Mouse (Mus musculus) lung, embryonic 15.5 days (tissue): ENCODE data around the gene Nfyc. TPM values are rescaled to one million over a fixed set of nuclear protein-coding genes. Genes with fewer than 3 reads are reported as not detected.

Source experiments
- ATAC-seq: fragments of 200-750 bp; cut with Nextera tagmentation; 2 replicates; pipeline ENCODE4 v1.8.0; 2017; ENCODE audit warnings: moderate number of reproducible peaks, borderline replicate concordance; ENCODE audit not compliant: low FRiP score, low TSS enrichment; ENCODE audit errors: extremely low read depth
- H3K27ac ChIP-seq: fragments of 300-500 bp; sonication (generic); 2 replicates; pipeline ENCODE4 v1.5.1; 2015; ENCODE audit warnings: moderate library complexity, mild to moderate bottlenecking, inconsistent platforms
- H3K27me3 ChIP-seq: fragments of 300-500 bp; sonication (generic); 2 replicates; pipeline ENCODE4 v1.6.1; 2015; ENCODE audit warnings: inconsistent platforms
- H3K36me3 ChIP-seq: fragments of 300-500 bp; sonication (generic); 2 replicates; pipeline ENCODE4 v1.6.1; 2015; ENCODE audit warnings: inconsistent platforms
- H3K4me1 ChIP-seq: fragments of 300-500 bp; sonication (generic); 2 replicates; pipeline ENCODE4 v1.6.1; 2015; ENCODE audit warnings: inconsistent platforms
- H3K4me2 ChIP-seq: fragments of 300-500 bp; sonication (generic); 2 replicates; pipeline ENCODE4 v1.6.1; 2015; ENCODE audit warnings: inconsistent platforms, mild to moderate bottlenecking, moderate library complexity
- H3K4me3 ChIP-seq: fragments of 300-500 bp; sonication (generic); 2 replicates; pipeline ENCODE4 v1.5.1; 2015; ENCODE audit warnings: mild to moderate bottlenecking, inconsistent platforms
- H3K9ac ChIP-seq: fragments of 300-500 bp; sonication (generic); 2 replicates; pipeline ENCODE4 v1.6.1; 2015; ENCODE audit warnings: inconsistent platforms
- H3K9me3 ChIP-seq: fragments of 300-500 bp; sonication (generic); 2 replicates; pipeline ENCODE4 v1.6.1; 2016; ENCODE audit warnings: inconsistent platforms
- WGBS: fragments of 180-500 bp; shearing (Covaris S2); methylation state at CpG from one replicate; pipeline ENCODE4 v1.1.7; 2015; 5-methylcytosine and 5-hydroxymethylcytosine counted together
- polyA plus RNA-seq: library from polyadenylated mRNA; unstranded; fragments of >200 nt; fragmentation: Nextera tagmentation; extraction: Ambion mirVana; gene quantifications from 2 replicates; pipeline ENCODE4 v1.2.1, GENCODE M21; 2015

The Nfyc gene
- polyA plus RNA-seq, 1 experiment from 2014 or later, result 99.5 TPM

GRCm38 (mm10) chr4:120854588-120855319 lies 23.4 kb upstream of the Nfyc start, which contains the start of gene Rims3:
Gene Rims3, plus strand, starts transcription at chr4:120854816.
- H3K27me3 ChIP-seq, result peaks cover 70% of the 10 kb centered on the region
- WGBS, result 2% methylated on average over 57 of the region's 68 CpGs
- H3K4me1 ChIP-seq, result no peaks in the 10 kb centered on the region; the same call in 1 of the 2 replicates

GRCm38 (mm10) chr4:120850946-120851345 lies 19.6 kb upstream of the Nfyc start:
- WGBS, result 3% methylated on average over 10 of the region's 10 CpGs
- no peaks in the 10 kb centered on the region for H3K36me3 ChIP-seq
- H3K4me3 ChIP-seq, result no peak overlapping the region
- H3K27ac ChIP-seq, result no peak overlapping the region
- ATAC-seq, result no peak
- H3K27me3 ChIP-seq, result peaks cover 49% of the 10 kb centered on the region
- no peak overlapping the region for H3K4me2 ChIP-seq
- H3K4me1 ChIP-seq, result no peaks in the 10 kb centered on the region; the same call in 1 of the 2 replicates
- no peaks in the 10 kb centered on the region for H3K9me3 ChIP-seq
- no peak overlapping the region for H3K9ac ChIP-seq

More at GRCm38 (mm10) chr4:120854588-120855319, 23.4 kb upstream of the Nfyc start, which contains the start of gene Rims3:
- Histone ChIP-seq H3K4me3 (peak within 1 kb of the TSS; percentile 52), H3K9me3 (no peaks in the 10 kb centered on the region), H3K36me3 (no peaks in the 10 kb centered on the region), H3K9ac (0 out of 2 replicates have a peak within 1 kb of the TSS, but pooled peaks have one; percentile 25), H3K27ac (no peak within 1 kb of the TSS), H3K4me2 (peak within 1 kb of the TSS; percentile 86)
- ATAC-seq, result peak; percentile 70

- WGBS, result 56% methylated on average over 11 of the region's 11 CpGs
- H3K27ac ChIP-seq, result no peak overlapping the region
- no peak overlapping the region for H3K9ac ChIP-seq
- no peaks in the 10 kb centered on the region for H3K4me1 ChIP-seq
- no peaks in the 10 kb centered on the region for H3K36me3 ChIP-seq
- ATAC-seq, result no peak
- peaks cover 34% of the 10 kb centered on the region for H3K27me3 ChIP-seq
- no peaks in the 10 kb centered on the region for H3K9me3 ChIP-seq
- H3K4me3 ChIP-seq, result no peak overlapping the region
- no peak overlapping the region for H3K4me2 ChIP-seq
Observed at GRCm38 (mm10) chr4:120849451-120849850, 18.1 kb upstream of the Nfyc start.

GRCm38 (mm10) chr4:120848909-120849308 lies 17.5 kb upstream of the Nfyc start:
- H3K36me3 ChIP-seq, result no peaks in the 10 kb centered on the region
- WGBS, result 78% methylated on average over 6 of the region's 6 CpGs

GRCm38 (mm10) chr4:120845098-120845497 lies 13.7 kb upstream of the Nfyc start:
- ATAC-seq, result no peak
- Histone ChIP-seq H3K27ac (no peak overlapping the region), H3K36me3 (no peaks in the 10 kb centered on the region), H3K4me2 (no peak overlapping the region), H3K4me1 (no peaks in the 10 kb centered on the region), H3K4me3 (no peak overlapping the region), H3K27me3 (peaks cover 11% of the 10 kb centered on the region), H3K9ac (no peak overlapping the region), H3K9me3 (no peaks in the 10 kb centered on the region)
- WGBS, result 60% methylated on average over 4 of the region's 4 CpGs

More at GRCm38 (mm10) chr4:120848909-120849308, 17.5 kb upstream of the Nfyc start:
- no peak for ATAC-seq
- Histone ChIP-seq H3K9me3 (no peaks in the 10 kb centered on the region), H3K9ac (no peak overlapping the region), H3K4me1 (no peaks in the 10 kb centered on the region), H3K27me3 (peaks cover 29% of the 10 kb centered on the region), H3K27ac (no peak overlapping the region), H3K4me3 (no peak overlapping the region), H3K4me2 (no peak overlapping the region)

GRCm38 (mm10) chr4:120844423-120845082 lies 13.2 kb upstream of the Nfyc start:
- no peaks in the 10 kb centered on the region for H3K9me3 ChIP-seq
- ATAC-seq, result no peak
- H3K27ac ChIP-seq, result no peak overlapping the region
- no peak overlapping the region for H3K9ac ChIP-seq
- no peak overlapping the region for H3K4me3 ChIP-seq
- H3K4me2 ChIP-seq, result no peak overlapping the region
- no peaks in the 10 kb centered on the region for H3K36me3 ChIP-seq
- H3K27me3 ChIP-seq, result peaks cover 7% of the 10 kb centered on the region
- 38% methylated on average over 7 of the region's 7 CpGs for WGBS
- H3K4me1 ChIP-seq, result no peaks in the 10 kb centered on the region

- H3K36me3 ChIP-seq, result no peaks in the 10 kb centered on the region
- no peak for ATAC-seq
Observed at GRCm38 (mm10) chr4:120841342-120841741, 10.0 kb upstream of the Nfyc start.

GRCm38 (mm10) chr4:120830767-120831166 lies 605 bp downstream of the Nfyc start:
- Histone ChIP-seq H3K4me1 (no peaks in the 10 kb centered on the region), H3K27ac (no peak overlapping the region), H3K9ac (no peak overlapping the region), H3K27me3 (no peaks in the 10 kb centered on the region), H3K4me2 (no peak overlapping the region), H3K36me3 (no peaks in the 10 kb centered on the region), H3K9me3 (no peaks in the 10 kb centered on the region), H3K4me3 (no peak overlapping the region)
- 63% methylated on average over 5 of the region's 5 CpGs for WGBS
- ATAC-seq, result no peak

More at GRCm38 (mm10) chr4:120841342-120841741, 10.0 kb upstream of the Nfyc start:
- Histone ChIP-seq H3K9me3 (no peaks in the 10 kb centered on the region), H3K9ac (no peak overlapping the region), H3K27me3 (no peaks in the 10 kb centered on the region), H3K4me1 (no peaks in the 10 kb centered on the region), H3K27ac (no peak overlapping the region), H3K4me3 (no peak overlapping the region), H3K4me2 (no peak overlapping the region)
- 68% methylated on average over 3 of the region's 3 CpGs for WGBS

GRCm38 (mm10) chr4:120826418-120826817 lies 5.0 kb downstream of the Nfyc start:
- Histone ChIP-seq H3K4me3 (no peak overlapping the region), H3K9ac (no peak overlapping the region), H3K27ac (peak overlapping the region; percentile 100), H3K9me3 (no peaks in the 10 kb centered on the region), H3K27me3 (no peaks in the 10 kb centered on the region), H3K36me3 (no peaks in the 10 kb centered on the region), H3K4me1 (peaks cover 23% of the 10 kb centered on the region), H3K4me2 (peak overlapping the region; percentile 82)
- no peak for ATAC-seq
- 84% methylated on average over 6 of the region's 6 CpGs for WGBS

GRCm38 (mm10) chr4:120825577-120826326 lies 5.6 kb downstream of the Nfyc start:
- Histone ChIP-seq H3K27ac (peak overlapping the region; percentile 100), H3K36me3 (no peaks in the 10 kb centered on the region), H3K4me3 (peak overlapping the region; percentile 78), H3K4me2 (peak overlapping the region; percentile 82), H3K9ac (peak overlapping the region; percentile 100), H3K4me1 (peaks cover 23% of the 10 kb centered on the region), H3K27me3 (no peaks in the 10 kb centered on the region), H3K9me3 (no peaks in the 10 kb centered on the region)
- 1% methylated on average over 52 of the region's 55 CpGs for WGBS
- peak; percentile 96 for ATAC-seq

GRCm38 (mm10) chr4:120825100-120825553 lies 6.2 kb downstream of the Nfyc start:
- WGBS, result under 1% methylated on average over 48 of the region's 53 CpGs

More at GRCm38 (mm10) chr4:120825100-120825553, 6.2 kb downstream of the Nfyc start:
- H3K9ac ChIP-seq, result peak overlapping the region; percentile 100
- peak; percentile 96 for ATAC-seq
- no peaks in the 10 kb centered on the region for H3K36me3 ChIP-seq
- H3K4me3 ChIP-seq, result peak overlapping the region; percentile 78
- H3K4me1 ChIP-seq, result peaks cover 23% of the 10 kb centered on the region
- peak overlapping the region; percentile 82 for H3K4me2 ChIP-seq
- peak overlapping the region; percentile 100 for H3K27ac ChIP-seq
- H3K27me3 ChIP-seq, result no peaks in the 10 kb centered on the region
- H3K9me3 ChIP-seq, result no peaks in the 10 kb centered on the region
